Mouse (Mus musculus) adrenal gland, adult (tissue): Measurements from ENCODE around the gene Rcn3.

ENCODE experiments used
- DNase-seq, 2 experiments: peaks; one replicate each; pipeline ENCODE4 v3.0.0; 2022 to 2023; ENCODE audit warnings: low spot score in 1 of 2; ENCODE audit not compliant: inconsistent age in 2 of 2

Gene Rcn3

DNA sequence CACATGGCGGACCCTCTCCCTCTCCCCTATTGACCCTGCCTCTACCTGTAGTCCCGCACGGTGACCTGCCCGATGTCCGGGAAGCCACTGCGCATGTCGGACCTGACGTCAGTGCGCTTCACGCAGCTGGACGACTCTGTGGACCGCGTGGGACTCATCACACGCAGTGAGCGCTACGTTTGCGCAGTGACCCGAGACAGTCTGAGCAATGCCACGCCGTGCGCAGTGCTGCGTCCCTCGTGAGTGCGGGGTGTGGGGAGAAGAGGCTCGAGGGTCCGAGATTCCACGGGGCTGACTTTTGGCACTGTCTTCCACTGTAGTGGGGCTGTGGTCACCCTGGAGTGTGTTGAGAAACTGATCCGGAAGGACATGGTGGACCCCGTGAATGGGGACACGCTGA lies 15.5 kb downstream of the Rcn3 start:
- DNase-seq, result no peak

GRCm38 (mm10) chr7:45075405-45075804 lies 16.6 kb downstream of the Rcn3 start:
- DNase-seq, result peak; percentile 79 to 91

DNA sequence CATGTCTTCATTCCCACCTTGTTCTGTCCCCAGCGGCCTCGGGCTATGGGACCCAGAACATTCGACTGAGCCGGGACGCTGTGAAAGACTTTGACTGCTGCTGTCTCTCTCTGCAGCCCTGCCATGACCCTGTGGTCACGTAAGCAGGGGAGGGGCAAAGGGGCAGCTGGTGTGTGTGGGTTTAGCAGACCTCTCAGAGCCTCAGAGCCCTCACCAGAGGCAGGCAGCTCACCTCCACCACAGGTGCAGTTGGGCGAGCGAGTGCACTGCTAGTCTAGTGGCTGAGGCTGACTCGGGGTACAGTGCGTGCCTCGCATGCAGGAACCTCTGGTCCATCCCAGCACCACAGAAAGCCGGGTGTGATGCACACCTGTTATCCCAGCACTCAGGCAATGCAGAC lies 18.1 kb downstream of the Rcn3 start:
- no peak for DNase-seq

DNA sequence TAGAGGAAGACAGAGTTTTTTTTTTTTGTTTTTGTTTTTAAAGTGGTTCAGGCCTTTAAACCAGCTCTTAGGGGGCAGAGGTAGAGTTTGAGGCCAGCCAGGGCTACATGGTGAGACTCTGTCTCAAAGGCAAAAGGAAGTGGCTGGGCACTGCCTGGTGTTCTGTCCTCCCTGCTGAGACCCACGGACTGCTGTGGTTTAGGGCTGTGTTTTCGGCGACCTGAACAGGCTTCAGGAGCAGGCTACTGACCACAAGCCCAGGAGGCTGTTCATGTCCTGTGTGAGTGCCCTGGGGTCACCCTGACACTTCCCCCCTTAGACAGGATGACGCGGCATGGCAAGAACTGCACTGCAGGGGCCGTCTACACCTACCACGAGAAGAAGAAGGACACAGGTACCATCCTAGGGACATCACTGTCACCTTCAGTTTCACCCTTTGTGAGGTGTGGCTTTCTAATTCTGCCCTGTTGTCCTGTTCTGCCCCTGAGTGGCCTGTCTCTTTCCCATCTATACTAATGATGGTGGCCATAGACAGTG lies 18.8 kb downstream of the Rcn3 start:
- no peak for DNase-seq

DNA sequence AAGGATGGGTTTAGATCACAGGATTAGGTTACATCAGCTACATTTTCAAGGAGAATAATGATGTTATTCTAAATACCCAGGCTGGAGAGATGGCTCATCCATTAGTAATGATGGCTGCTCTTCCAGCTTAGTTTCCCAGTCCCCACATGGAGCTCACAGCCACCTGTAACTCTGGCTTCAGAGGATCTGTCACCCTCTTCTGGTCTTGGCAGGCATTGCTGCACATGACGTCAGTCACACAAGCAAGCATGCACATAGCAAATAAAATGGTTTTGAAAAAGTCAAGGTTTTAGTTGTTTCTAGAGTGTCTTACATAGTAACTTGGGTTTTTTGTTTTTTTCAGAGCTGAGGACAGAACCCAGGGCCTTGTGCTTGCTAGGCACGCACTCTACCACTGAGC lies 19.8 kb downstream of the Rcn3 start:
- DNase-seq, result peak; percentile 71 to 85

GRCm38 (mm10) chr7:45069671-45070070 lies 22.4 kb downstream of the Rcn3 start:
- DNase-seq, result no peak

- DNase-seq, result peak; percentile 72 to 88
Observed at GRCm38 (mm10) chr7:45068000-45068318, 24.1 kb downstream of the Rcn3 start.

GRCm38 (mm10) chr7:45067190-45067999 lies 24.6 kb downstream of the Rcn3 start:
- DNase-seq, result peak in 1 of 2 experiments; percentile 37

DNA sequence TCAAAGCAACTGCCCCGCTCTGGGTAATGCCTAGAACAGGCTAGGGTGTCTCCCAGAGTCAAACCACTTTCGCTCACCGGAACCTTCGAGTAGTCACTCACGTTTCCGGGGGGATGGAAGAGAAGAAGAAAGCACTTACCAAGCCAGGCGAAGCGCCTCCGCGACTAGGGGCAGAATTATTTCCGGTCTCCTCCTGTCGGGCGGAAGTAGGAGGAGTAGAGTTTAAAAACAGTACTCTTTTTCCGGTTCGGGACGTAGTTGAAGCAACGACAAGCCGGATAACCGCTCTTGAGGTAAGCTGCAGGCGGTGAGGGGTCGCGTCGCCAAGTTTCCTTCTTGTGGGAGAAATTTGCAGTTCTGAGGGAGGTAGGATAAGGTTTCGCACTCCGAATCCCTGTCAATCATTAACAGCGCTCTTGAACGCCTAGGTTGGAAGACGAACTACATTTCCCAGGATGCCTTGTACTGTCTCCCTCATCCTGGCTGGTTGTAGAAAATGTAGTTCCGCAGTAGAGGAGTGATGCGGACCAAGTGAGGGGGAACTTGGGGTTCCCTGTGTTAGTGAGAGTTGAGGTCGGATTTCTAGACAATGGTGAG lies 29.7 kb downstream of the Rcn3 start, which contains the start of the genes Nosip and Prrg2:
Gene Nosip, plus strand, starts transcription at position 191 of the 597 bp plus-strand sequence.
Gene Prrg2, minus strand, starts transcription at position 439 of the 597 bp plus-strand sequence.
- DNase-seq, result peak; percentile 95 to 99

DNA sequence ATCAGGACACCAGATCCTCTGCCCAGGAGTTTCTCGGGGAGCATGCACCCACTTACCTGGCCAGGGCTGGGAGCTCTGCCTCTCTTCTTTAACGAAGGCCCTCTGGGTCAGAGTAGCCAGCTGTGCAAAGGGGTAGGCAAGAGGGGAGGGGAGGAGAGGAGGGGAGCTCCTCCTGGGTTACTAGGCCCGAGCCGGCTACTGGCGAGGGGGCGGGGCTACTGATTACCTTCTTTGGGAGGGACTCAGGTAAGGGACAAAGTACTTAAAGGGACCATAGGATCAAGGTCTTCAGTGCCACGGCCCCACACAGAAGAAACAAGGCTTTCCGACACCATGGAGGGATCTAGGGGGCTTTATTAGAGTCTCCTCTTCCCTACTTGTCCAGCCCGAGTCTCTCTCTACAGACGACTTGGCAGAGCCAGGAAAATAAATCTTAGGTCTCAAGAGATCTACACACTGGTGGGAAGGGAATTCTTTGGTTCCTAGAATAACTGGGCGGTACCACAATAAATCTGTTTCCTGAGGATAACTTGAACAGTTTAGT lies 30.4 kb downstream of the Rcn3 start:
- peak; percentile 51 to 75 for DNase-seq

GRCm38 (mm10) chr7:45060632-45061122 lies 31.3 kb downstream of the Rcn3 start:
- DNase-seq, result no peak

DNA sequence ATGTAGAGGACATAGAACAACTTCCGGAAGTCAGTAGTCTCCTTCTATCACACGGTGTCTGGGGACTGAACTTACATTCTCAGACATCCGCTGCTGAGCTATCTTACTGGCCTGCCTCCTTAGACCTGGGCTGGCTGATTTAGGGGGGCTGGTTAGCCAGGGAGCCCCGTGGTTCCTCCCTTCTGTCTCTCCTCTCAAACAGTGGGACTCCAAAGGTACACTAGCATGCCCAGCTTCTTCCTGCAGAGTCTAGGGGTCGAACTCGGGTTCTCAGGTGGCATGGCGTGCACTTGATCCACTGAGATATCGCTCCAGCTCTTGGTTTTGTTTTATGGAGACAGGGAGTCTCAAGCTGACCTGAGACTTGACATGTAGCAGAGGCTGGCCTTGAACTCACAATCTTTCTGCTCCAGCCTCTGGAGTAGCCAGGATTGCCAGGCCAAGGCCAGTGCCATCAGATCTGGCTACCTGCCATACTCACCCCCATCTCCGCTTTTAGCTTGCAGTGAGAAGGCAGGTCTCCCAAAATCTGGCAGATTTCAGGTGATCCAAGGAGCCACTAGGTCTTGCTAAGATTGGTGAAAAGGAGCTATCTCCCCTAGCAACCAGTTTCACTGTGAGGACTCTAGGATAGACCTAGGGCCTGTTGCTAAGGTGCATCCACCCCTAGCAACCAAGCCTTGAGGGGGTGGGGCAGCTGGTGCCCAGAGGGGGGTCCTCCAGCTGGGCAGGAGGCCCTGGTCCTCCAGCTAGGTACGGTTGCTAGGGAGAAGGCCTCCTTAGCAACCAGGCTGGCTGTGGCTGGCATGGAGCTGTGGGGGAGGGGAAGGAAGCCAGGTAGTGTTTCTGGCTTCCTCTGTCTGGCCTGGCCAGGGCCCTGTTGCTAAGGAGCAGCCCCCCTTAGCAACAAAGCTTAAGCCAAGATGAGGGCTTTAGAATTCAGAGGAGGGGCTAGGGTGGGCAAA lies 33.1 kb downstream of the Rcn3 start:
- peak; percentile 59 to 71 for DNase-seq

GRCm38 (mm10) chr7:45056972-45057348 lies 35.1 kb downstream of the Rcn3 start:
- peak; percentile 31 to 65 for DNase-seq

- DNase-seq, result peak in 1 of 2 experiments; percentile 50
Observed at GRCm38 (mm10) chr7:45056329-45056971, 35.6 kb downstream of the Rcn3 start.

- DNase-seq, result peak; percentile 98
Observed at GRCm38 (mm10) chr7:45053931-45054510, 38.0 kb downstream of the Rcn3 start.

DNA sequence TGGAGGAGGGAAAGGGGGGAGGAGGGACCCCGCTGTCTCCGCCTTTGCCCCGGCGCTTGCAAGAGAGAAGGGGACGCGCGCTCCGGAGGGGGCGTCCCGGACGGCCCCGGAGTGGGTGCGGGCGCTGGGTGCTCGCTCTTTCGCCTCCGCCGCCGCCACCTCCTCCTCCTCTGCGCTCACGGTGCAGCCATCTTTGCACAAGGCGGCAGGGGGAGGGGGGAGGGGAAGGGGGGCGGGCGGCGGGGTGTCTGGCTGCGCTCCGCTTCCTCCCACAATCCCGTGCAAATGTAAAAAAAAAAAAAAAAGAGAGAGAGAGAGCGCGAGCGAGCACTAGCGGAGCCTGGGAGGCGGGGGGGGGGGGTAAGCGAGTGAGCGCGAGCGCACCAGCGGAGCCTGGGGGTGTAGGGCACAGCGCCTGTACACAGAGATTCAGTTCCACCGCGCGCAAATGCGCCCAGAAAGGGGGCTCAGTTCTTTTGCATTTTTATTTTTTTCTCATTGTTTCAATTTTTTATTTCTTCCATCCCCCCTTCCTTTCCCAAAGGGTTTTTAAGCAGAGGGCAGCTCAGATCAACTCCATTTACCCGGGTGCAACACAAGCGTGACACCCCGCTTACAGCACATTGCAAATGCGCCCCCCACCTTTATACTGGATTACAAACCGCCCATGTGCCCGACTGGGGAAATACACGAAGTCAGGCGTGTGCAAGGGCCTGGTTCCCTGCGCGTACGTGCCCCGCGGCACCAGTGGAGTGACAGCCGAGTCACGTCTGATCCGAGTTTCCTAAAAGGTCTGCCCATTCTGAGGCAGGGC lies 38.7 kb downstream of the Rcn3 start:
- DNase-seq, result peak; percentile 90 to 95

GRCm38 (mm10) chr7:45052862-45053116 lies 39.2 kb downstream of the Rcn3 start, which contains the start of gene Prr12:
Prr12 (minus strand) TSS chr7:45052881.
- DNase-seq, result no peak

DNA sequence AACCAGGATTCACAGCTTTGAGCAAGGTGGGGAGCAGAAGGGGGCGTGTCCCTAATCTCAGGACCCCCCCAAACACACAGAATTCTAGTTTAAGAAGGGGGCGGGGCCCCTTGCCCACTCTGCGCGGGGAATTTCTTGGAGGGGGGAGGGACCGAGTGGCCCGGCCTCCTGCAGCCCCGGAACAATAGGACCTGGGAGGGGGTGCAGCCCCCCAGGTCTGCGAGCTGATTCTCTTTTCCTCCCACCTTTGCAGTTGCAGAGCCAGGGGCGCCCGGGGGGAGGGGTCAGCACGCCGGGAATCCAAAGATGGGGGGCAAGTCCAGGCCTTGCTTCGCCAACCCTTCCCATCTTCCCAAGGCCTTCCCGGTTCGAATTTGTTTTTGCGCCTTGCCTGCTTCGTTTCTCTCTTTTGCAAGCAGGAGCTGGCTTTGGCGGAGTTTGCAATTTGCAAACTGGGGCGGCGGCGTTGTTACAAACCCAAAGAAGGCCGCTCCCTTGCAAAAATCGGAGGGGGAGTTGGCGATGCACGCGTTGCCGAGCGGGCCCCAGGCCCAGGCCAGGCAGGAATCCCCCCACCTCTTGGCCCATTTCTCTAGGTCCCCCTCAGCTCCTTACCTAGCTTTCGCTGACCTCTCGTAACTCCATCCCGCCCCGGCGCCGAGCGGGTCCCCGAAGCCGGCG lies 39.7 kb downstream of the Rcn3 start:
- DNase-seq, result peak; percentile 66 to 87

GRCm38 (mm10) chr7:45051601-45051974 lies 40.4 kb downstream of the Rcn3 start:
- DNase-seq, result peak; percentile 29 to 72
